Mouse (Mus musculus): ENCODE results near the gene Gm49337. TPM values are rescaled to one million over a fixed set of nuclear protein-coding genes. Genes with fewer than 3 reads are reported as not detected.

Gene Gm49337
- polyA plus RNA-seq, 1 experiment from 2014 or later = not detected

DNA sequence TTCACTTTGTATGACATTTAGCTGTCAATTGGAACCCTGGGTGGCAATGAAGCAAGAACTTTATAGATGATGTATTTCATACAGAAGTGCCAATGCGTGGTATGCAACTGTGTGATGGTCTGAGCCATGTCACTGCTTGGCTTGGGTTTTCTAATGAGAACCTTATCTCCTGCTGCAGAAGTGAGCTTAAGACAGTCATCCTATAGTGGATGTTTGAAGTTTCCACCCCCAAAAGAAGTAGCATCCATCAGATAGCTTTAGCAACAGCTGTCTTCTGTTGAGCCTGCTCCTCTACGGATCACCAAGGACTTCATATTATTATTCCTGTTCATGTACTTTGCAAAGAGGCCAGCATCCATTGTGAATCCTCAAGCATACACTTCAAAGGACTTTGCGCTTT lies 76.8 kb downstream of the Gm49337 start:
- WGBS = 94% methylated on average over 3 of the region's 3 CpGs
- no peak for ATAC-seq (ENCODE audit: insufficient number of reproducible peaks, insufficient read depth, low FRiP score, low TSS enrichment, low read depth)

DNA sequence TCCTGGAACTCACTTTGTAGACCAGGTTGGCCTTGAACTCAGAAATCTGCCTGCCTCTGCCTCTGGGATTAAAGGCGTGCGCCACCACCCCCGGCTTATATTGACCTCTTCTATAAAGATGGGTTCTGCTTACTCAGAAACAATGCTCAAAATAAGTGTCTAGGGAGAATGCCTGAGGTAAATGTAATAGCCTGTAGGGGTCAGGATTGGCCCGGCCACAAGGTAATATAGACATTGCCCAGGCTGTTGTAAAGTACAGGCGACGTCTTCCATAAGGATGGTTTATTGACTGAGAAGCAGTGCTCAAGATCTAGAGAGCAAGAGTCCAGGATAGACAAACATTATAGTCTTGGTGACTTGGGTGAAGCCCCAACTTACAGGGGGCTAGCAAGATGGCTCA lies 95.0 kb downstream of the Gm49337 start:
- Histone ChIP-seq H3K27ac (no peak overlapping the region), H3K27me3 (no peaks in the 10 kb centered on the region), H3K36me3 (peaks cover 77% of the 10 kb centered on the region), H3K9ac (replicated peaks) (no peak overlapping the region), H3K4me3 (replicated peaks) (no peak overlapping the region), H3K4me2 (no peak overlapping the region), H3K9me3 (no peaks in the 10 kb centered on the region), H3K4me1 (replicated peaks) (no peaks in the 10 kb centered on the region)
- no peak for ATAC-seq (ENCODE audit: insufficient number of reproducible peaks, insufficient read depth, low FRiP score, low TSS enrichment, low read depth)
- 97% methylated on average over 6 of the region's 6 CpGs for WGBS

More for the DNA sequence above, 76.8 kb downstream of the Gm49337 start:
- no peak overlapping the region for H3K9ac ChIP-seq (replicated peaks)
- H3K4me3 ChIP-seq (replicated peaks) = no peak overlapping the region
- H3K4me2 ChIP-seq = no peak overlapping the region
- H3K36me3 ChIP-seq = peaks cover 5% of the 10 kb centered on the region; the same call in 1 of the 2 replicates
- H3K27ac ChIP-seq = no peak overlapping the region
- no peaks in the 10 kb centered on the region for H3K4me1 ChIP-seq (replicated peaks)
- H3K27me3 ChIP-seq = no peaks in the 10 kb centered on the region
- H3K9me3 ChIP-seq = no peaks in the 10 kb centered on the region

DNA sequence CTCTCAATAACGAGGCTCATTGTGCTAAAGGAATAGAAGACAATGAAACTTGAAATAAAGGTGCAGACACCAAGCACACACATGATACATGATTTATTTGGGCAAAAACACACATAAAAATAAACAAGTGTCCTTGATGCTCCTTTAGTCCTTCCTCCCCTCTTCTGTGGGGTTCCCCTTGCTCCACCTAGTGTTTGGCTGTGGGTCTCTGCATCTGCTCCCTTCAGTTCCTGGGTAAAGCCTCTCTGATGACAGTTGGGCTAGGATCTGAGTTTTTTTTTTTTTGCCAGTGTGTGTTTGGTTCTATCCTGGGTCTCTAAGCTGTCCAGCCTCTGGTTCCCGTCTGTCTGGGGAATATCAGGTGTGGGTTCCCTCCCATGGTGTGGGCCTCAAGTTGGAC lies 109.0 kb downstream of the Gm49337 start:
- WGBS = 76% methylated on average over 2 of the region's 2 CpGs
- H3K4me2 ChIP-seq = no peak overlapping the region
- ATAC-seq (ENCODE audit: insufficient number of reproducible peaks, insufficient read depth, low FRiP score, low TSS enrichment, low read depth) = no peak
- H3K27me3 ChIP-seq = no peaks in the 10 kb centered on the region
- H3K4me3 ChIP-seq (replicated peaks) = no peak overlapping the region
- no peak overlapping the region for H3K27ac ChIP-seq
- peaks cover 62% of the 10 kb centered on the region for H3K36me3 ChIP-seq
- no peaks in the 10 kb centered on the region for H3K4me1 ChIP-seq (replicated peaks)
- H3K9ac ChIP-seq (replicated peaks) = no peak overlapping the region
- H3K9me3 ChIP-seq = no peaks in the 10 kb centered on the region

DNA sequence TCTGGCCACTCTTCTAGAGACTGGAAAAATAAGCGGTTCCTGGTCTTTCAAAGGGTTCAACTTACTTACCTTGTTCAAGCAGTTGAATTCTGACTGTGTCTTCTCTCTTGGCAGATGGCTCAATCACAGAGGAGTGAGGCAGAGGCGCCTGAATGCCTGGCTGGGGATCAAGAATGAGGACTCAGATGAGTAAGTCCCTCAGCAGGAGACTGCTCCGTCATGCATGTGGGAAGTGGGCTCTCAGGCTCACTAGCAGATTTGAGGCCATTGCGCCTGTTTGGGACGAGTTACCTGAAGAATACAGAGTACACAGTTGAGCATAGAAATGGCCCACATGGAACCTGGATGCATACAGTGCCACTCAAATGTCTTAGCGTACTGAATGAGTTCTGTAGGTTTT lies 118.4 kb downstream of the Gm49337 start:
- Histone ChIP-seq H3K27ac (no peak overlapping the region), H3K4me3 (replicated peaks) (no peak overlapping the region), H3K4me2 (no peak overlapping the region), H3K27me3 (no peaks in the 10 kb centered on the region), H3K4me1 (replicated peaks) (no peaks in the 10 kb centered on the region), H3K36me3 (peaks cover 92% of the 10 kb centered on the region), H3K9ac (replicated peaks) (no peak overlapping the region), H3K9me3 (no peaks in the 10 kb centered on the region)
- WGBS = 89% methylated on average over 6 of the region's 6 CpGs
- ATAC-seq (ENCODE audit: insufficient number of reproducible peaks, insufficient read depth, low FRiP score, low TSS enrichment, low read depth) = no peak

DNA sequence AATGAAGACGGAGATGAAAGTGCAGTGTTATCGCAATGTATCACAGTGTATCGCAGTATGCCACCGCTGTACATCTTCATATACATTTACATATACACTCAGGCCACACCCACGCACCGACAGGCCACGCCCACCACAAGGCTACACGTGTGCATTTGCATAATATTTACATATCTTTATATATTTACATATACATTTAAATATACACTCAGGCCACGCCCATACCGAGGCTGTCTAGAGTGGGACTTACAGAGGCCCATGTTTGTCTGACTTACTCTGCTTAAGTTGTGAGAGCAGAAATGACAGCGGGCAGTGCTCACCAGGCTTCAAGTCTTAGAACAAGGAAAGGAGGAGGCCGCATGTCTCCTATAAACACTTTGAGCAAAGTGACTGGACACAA lies 120.1 kb downstream of the Gm49337 start:
- Histone ChIP-seq H3K9ac (replicated peaks) (no peak overlapping the region), H3K4me1 (replicated peaks) (no peaks in the 10 kb centered on the region), H3K4me2 (no peak overlapping the region), H3K36me3 (peaks cover 89% of the 10 kb centered on the region), H3K4me3 (replicated peaks) (no peak overlapping the region), H3K9me3 (no peaks in the 10 kb centered on the region), H3K27me3 (no peaks in the 10 kb centered on the region), H3K27ac (no peak overlapping the region)
- ATAC-seq (ENCODE audit: insufficient number of reproducible peaks, insufficient read depth, low FRiP score, low TSS enrichment, low read depth) = no peak
- 89% methylated on average over 12 of the region's 12 CpGs for WGBS

DNA sequence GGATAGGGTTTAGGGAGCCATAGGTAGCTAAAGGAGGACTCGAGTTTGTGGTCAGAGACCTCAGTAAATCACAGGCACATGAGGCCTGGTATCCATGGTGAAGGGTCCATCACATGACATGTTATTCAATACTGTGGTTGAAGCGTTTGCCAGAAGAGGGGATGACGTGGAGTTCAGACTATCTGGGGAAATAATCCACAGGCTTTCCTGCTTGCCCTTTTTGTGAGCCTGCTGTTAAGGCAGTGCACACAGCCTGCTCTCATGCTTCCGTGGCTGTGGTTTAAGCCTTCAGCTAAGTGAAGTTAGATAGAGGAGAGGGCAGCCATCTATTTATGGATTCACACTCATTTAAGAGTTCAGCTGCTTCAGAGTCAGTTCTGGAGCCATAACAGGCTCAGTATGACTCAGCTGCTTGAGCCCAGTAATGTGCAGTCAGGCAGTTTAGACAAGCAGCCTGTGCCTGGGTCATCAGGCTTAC lies 127.7 kb downstream of the Gm49337 start:
- Histone ChIP-seq H3K27me3 (no peaks in the 10 kb centered on the region), H3K4me2 (no peak overlapping the region), H3K4me1 (replicated peaks) (no peaks in the 10 kb centered on the region), H3K27ac (no peak overlapping the region), H3K9me3 (no peaks in the 10 kb centered on the region), H3K4me3 (replicated peaks) (no peak overlapping the region), H3K9ac (replicated peaks) (no peak overlapping the region), H3K36me3 (peaks cover 64% of the 10 kb centered on the region)
- WGBS = 68% methylated on average over 4 of the region's 4 CpGs
- no peak for ATAC-seq (ENCODE audit: insufficient number of reproducible peaks, insufficient read depth, low FRiP score, low TSS enrichment, low read depth)

DNA sequence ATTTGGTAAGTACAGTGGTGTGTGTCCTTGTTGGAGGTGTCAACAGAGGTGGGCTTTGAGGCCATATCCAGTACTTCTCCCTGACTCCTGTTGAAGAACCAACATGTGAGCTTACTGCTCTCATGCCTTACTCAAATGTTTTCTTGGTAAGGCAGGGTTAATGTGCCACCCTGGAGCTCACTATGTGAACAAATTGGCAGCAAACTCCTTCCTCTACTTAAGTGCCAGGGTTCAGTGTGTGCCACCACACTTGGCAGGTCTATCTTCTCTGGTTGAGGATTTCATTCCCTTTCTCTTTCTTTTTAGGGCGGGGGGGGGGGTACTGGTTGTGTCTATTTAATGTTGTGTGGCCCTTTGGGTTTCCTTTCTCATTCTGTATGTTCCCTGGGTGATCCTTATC lies 131.4 kb downstream of the Gm49337 start:
- H3K9me3 ChIP-seq = no peaks in the 10 kb centered on the region
- H3K27me3 ChIP-seq = no peaks in the 10 kb centered on the region
- H3K4me2 ChIP-seq = no peak overlapping the region
- 11% methylated on average over 1 of the region's 1 CpGs for WGBS
- no peak for ATAC-seq (ENCODE audit: insufficient number of reproducible peaks, insufficient read depth, low FRiP score, low TSS enrichment, low read depth)
- H3K36me3 ChIP-seq = peaks cover 66% of the 10 kb centered on the region
- H3K9ac ChIP-seq (replicated peaks) = no peak overlapping the region
- no peak overlapping the region for H3K4me3 ChIP-seq (replicated peaks)
- no peak overlapping the region for H3K27ac ChIP-seq
- H3K4me1 ChIP-seq (replicated peaks) = no peaks in the 10 kb centered on the region

DNA sequence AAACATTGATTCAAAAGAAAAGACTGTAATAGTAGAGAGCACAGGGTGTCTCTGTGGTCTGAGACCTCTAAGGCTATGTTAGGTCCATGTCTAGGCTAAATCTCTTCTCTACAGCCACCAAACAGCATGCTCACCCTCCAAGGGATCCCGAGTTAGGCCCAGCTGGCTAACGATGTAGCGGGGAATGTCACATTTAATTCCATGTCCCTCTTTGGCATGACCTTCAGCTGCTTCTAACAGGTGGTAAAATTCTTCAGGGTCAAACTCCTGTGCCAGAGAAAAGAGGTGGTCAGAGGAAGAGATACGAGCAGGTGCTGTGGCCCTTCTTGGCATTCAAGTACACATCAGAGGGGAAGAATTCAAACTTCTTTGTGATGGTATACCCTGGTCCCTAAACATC lies 144.4 kb downstream of the Gm49337 start:
- Histone ChIP-seq H3K4me2 (no peak overlapping the region), H3K9ac (replicated peaks) (no peak overlapping the region), H3K36me3 (peaks cover 98% of the 10 kb centered on the region), H3K4me3 (replicated peaks) (no peak overlapping the region), H3K27ac (no peak overlapping the region), H3K27me3 (no peaks in the 10 kb centered on the region), H3K9me3 (no peaks in the 10 kb centered on the region), H3K4me1 (replicated peaks) (no peaks in the 10 kb centered on the region)
- no peak for ATAC-seq (ENCODE audit: insufficient number of reproducible peaks, insufficient read depth, low FRiP score, low TSS enrichment, low read depth)
- 96% methylated on average over 4 of the region's 4 CpGs for WGBS

DNA sequence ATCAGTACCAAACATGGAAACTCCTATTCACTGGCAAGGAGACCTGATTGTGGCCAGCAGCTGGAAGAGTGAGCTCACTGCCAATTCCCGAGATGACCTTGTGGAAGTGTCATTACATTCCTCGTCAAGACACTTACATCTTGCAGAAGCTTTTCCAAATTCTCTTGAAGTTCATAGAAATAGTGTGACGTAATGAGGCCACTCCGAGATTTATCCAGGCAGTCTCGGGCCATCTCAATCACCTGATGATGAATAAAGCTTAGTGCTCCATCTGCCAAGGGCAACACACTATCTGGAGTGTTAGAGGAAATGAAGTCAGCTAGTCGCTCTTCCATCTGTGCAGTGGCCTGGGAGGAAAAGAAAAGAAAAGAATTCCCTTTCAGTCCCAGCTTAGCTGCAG lies 148.9 kb downstream of the Gm49337 start:
- 94% methylated on average over 6 of the region's 6 CpGs for WGBS
- no peak for ATAC-seq (ENCODE audit: insufficient number of reproducible peaks, insufficient read depth, low FRiP score, low TSS enrichment, low read depth)
- H3K36me3 ChIP-seq = peaks cover 85% of the 10 kb centered on the region

DNA sequence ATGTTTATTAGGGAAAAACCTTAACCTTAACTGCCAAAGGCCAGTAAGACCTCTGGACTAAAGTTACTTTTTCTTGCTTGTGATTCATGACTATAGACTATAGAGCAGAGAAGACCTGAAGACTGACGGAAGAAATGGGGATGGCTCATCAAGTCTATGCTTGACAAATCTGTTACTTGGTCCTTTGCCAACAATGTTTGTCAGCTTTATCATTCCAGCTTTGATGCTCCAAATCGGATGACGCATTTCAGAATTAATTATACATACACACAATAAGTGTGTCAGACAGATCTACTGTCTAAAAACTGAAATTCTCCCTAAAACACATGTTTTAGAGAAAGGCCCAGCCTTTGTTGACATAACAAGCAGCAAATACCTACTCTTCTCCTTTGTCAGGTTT lies 156.1 kb downstream of the Gm49337 start:
- H3K4me2 ChIP-seq = no peak overlapping the region
- peaks cover 46% of the 10 kb centered on the region for H3K36me3 ChIP-seq

More for the DNA sequence above, 148.9 kb downstream of the Gm49337 start:
- Histone ChIP-seq H3K4me1 (replicated peaks) (no peaks in the 10 kb centered on the region), H3K27me3 (no peaks in the 10 kb centered on the region), H3K27ac (no peak overlapping the region), H3K4me2 (no peak overlapping the region), H3K9ac (replicated peaks) (no peak overlapping the region), H3K9me3 (no peaks in the 10 kb centered on the region), H3K4me3 (replicated peaks) (no peak overlapping the region)

DNA sequence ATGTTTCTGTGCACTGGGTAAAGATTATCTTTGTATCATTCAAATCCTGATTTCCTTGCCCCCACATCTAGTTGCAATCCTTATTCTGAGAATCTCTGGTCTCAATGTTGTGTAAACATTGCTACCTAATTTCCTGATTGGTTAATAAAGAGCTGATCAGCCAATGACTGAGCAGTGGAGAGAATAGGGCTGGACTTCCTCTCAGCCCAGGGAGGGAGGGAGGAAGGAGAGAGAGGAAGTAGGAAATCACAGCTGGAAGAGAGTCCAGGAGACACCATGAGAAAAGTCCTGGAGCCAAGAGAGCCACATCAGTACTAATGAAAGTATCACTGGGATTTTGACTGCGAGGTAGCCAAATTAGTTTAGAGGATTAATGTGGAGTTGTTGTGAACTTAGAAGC lies 163.1 kb downstream of the Gm49337 start:
- no peak overlapping the region for H3K9ac ChIP-seq (replicated peaks)
- no peak overlapping the region for H3K4me2 ChIP-seq
- 86% methylated on average over 1 of the region's 1 CpGs for WGBS
- H3K4me1 ChIP-seq (replicated peaks) = no peaks in the 10 kb centered on the region
- no peak overlapping the region for H3K27ac ChIP-seq
- H3K27me3 ChIP-seq = no peaks in the 10 kb centered on the region
- ATAC-seq (ENCODE audit: insufficient number of reproducible peaks, insufficient read depth, low FRiP score, low TSS enrichment, low read depth) = no peak
- H3K9me3 ChIP-seq = no peaks in the 10 kb centered on the region
- no peak overlapping the region for H3K4me3 ChIP-seq (replicated peaks)
- H3K36me3 ChIP-seq = 0 out of 2 replicates have a peak, but pooled peaks cover 3% of the 10 kb centered on the region

More for the DNA sequence above, 156.1 kb downstream of the Gm49337 start:
- WGBS = 94% methylated on average over 3 of the region's 3 CpGs
- Histone ChIP-seq H3K27me3 (no peaks in the 10 kb centered on the region), H3K9ac (replicated peaks) (no peak overlapping the region), H3K9me3 (no peaks in the 10 kb centered on the region), H3K4me3 (replicated peaks) (no peak overlapping the region), H3K27ac (no peak overlapping the region), H3K4me1 (replicated peaks) (no peaks in the 10 kb centered on the region)
- no peak for ATAC-seq (ENCODE audit: insufficient number of reproducible peaks, insufficient read depth, low FRiP score, low TSS enrichment, low read depth)

DNA sequence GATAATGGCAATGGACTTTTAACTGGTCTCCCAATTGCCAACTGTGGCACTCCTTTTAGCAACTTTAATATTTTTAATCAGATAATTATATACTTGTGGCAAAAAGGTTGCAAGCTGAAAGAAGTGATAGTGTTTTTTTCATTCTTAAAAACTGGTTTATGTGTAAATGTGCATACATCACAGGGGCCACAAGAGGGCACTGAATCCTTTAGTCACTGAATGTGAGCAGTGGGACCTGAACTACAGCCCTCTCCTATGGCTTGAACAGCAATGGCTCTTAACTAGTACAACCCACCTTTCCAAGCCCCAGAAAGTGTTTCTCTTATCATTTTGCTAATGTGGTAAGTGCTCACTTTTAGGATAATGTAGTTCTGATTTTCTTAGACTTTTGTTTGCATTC lies 168.9 kb downstream of the Gm49337 start:
- Histone ChIP-seq H3K9me3 (no peaks in the 10 kb centered on the region), H3K4me2 (no peak overlapping the region), H3K27ac (no peak overlapping the region), H3K9ac (replicated peaks) (no peak overlapping the region), H3K27me3 (no peaks in the 10 kb centered on the region), H3K4me1 (replicated peaks) (no peaks in the 10 kb centered on the region), H3K4me3 (replicated peaks) (no peak overlapping the region), H3K36me3 (no peaks in the 10 kb centered on the region)
- ATAC-seq (ENCODE audit: insufficient number of reproducible peaks, insufficient read depth, low FRiP score, low TSS enrichment, low read depth) = no peak
